Mouse (Mus musculus): ENCODE data around the gene Car2. TPM values are rescaled to one million over a fixed set of nuclear protein-coding genes. Genes with fewer than 3 reads are reported as not detected.

The Car2 gene
- polyA plus RNA-seq, 1 experiment from 2014 or later = 102 TPM

DNA sequence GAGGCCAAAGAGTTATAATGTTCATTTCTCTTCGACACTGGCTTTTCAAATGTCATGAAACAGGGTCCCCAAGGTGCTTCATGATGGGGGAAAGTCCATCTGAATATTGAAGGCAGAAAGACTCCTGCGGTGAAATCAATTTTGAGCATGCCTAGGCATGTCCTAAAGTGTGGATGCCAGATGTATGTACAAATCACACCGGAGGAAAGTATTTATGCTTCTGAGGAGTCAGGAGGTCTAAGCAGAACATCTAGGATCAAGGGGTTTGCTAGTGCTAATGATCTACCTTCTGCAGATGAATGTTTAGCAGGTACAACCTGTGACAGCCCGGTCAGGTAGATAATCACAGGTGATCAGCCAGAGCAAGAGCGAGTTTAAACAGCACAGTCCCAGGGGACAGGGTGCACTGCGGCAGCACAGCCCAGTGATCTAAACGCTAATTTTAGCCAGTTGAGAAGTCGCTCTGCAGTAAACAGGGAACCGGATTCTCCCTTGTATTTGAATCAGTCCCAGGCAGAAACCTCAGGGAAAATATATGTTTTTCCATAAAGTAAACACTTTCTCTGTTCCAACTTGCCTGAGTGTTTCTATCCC is 9.7 kb upstream of the Car2 start:
- H3K27ac ChIP-seq (ENCODE audit: low read length) = no peak overlapping the region

GRCm38 (mm10) chr3:14877251-14877909 is 8.7 kb upstream of the Car2 start:
- no peaks in the 10 kb centered on the region for H3K9me3 ChIP-seq (ENCODE audit: low read length)
- H3K27me3 ChIP-seq (ENCODE audit: insufficient read depth, low read length) = no peaks in the 10 kb centered on the region
- H3K36me3 ChIP-seq (ENCODE audit: insufficient read depth, low read length) = no peaks in the 10 kb centered on the region
- no peak overlapping the region for H3K27ac ChIP-seq (ENCODE audit: low read length)
- no peak overlapping the region for H3K4me2 ChIP-seq (replicated peaks; ENCODE audit: low read depth, low read length)
- no peak overlapping the region for H3K9ac ChIP-seq (replicated peaks; ENCODE audit: low read length)
- no peaks in the 10 kb centered on the region for H3K4me1 ChIP-seq (ENCODE audit: insufficient read depth, low read length)
- ATAC-seq (ENCODE audit: low FRiP score, low TSS enrichment) = no peak
- H3K4me3 ChIP-seq (ENCODE audit: low read length) = no peak overlapping the region
- 87% methylated on average over 7 of the region's 7 CpGs for WGBS

More for the DNA sequence above, 9.7 kb upstream of the Car2 start:
- Histone ChIP-seq H3K4me2 (replicated peaks; ENCODE audit: low read depth, low read length) (no peak overlapping the region), H3K9me3 (ENCODE audit: low read length) (no peaks in the 10 kb centered on the region), H3K27me3 (ENCODE audit: insufficient read depth, low read length) (no peaks in the 10 kb centered on the region), H3K9ac (replicated peaks; ENCODE audit: low read length) (no peak overlapping the region), H3K4me1 (ENCODE audit: insufficient read depth, low read length) (no peaks in the 10 kb centered on the region), H3K4me3 (ENCODE audit: low read length) (no peak overlapping the region), H3K36me3 (ENCODE audit: insufficient read depth, low read length) (no peaks in the 10 kb centered on the region)
- no peak for ATAC-seq (ENCODE audit: low FRiP score, low TSS enrichment)
- 65% methylated on average over 9 of the region's 9 CpGs for WGBS

- Histone ChIP-seq H3K4me3 (ENCODE audit: low read length) (no peak overlapping the region), H3K27ac (ENCODE audit: low read length) (no peak overlapping the region), H3K4me2 (replicated peaks; ENCODE audit: low read depth, low read length) (no peak overlapping the region), H3K9ac (replicated peaks; ENCODE audit: low read length) (no peak overlapping the region), H3K27me3 (ENCODE audit: insufficient read depth, low read length) (no peaks in the 10 kb centered on the region), H3K36me3 (ENCODE audit: insufficient read depth, low read length) (no peaks in the 10 kb centered on the region), H3K9me3 (ENCODE audit: low read length) (no peaks in the 10 kb centered on the region), H3K4me1 (ENCODE audit: insufficient read depth, low read length) (no peaks in the 10 kb centered on the region)
- WGBS = 82% methylated on average over 6 of the region's 6 CpGs
- ATAC-seq (ENCODE audit: low FRiP score, low TSS enrichment) = no peak
Measured at GRCm38 (mm10) chr3:14878749-14879223, 7.3 kb upstream of the Car2 start.

DNA sequence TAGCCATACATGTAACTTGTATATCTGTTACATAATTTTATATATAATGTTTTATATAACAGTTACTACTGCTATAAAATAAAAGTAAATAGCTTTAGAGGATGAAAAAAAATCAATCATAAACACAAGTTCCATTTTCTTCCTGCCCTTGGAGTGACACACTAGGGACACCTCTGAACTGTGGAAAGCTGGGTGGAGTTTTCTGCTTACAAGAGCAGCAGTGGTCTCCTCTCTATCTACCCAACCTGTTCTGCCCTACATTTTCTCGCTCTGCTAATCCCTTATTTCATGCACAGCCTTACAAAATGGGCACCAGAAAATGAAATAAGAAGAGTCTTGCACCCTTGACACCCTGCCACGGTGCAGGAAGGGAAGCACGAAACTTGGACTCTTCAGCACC is 6.8 kb upstream of the Car2 start:
- H3K4me1 ChIP-seq (ENCODE audit: insufficient read depth, low read length) = no peaks in the 10 kb centered on the region
- no peaks in the 10 kb centered on the region for H3K36me3 ChIP-seq (ENCODE audit: insufficient read depth, low read length)
- H3K9ac ChIP-seq (replicated peaks; ENCODE audit: low read length) = no peak overlapping the region
- H3K4me2 ChIP-seq (replicated peaks; ENCODE audit: low read depth, low read length) = no peak overlapping the region
- no peak for ATAC-seq (ENCODE audit: low FRiP score, low TSS enrichment)
- H3K27me3 ChIP-seq (ENCODE audit: insufficient read depth, low read length) = no peaks in the 10 kb centered on the region
- H3K9me3 ChIP-seq (ENCODE audit: low read length) = no peaks in the 10 kb centered on the region
- no peak overlapping the region for H3K4me3 ChIP-seq (ENCODE audit: low read length)
- WGBS = 83% methylated on average over 3 of the region's 3 CpGs
- H3K27ac ChIP-seq (ENCODE audit: low read length) = no peak overlapping the region

- Histone ChIP-seq H3K4me3 (ENCODE audit: low read length) (no peak overlapping the region), H3K27me3 (ENCODE audit: insufficient read depth, low read length) (no peaks in the 10 kb centered on the region), H3K9ac (replicated peaks; ENCODE audit: low read length) (no peak overlapping the region), H3K27ac (ENCODE audit: low read length) (no peak overlapping the region), H3K9me3 (ENCODE audit: low read length) (no peaks in the 10 kb centered on the region), H3K36me3 (ENCODE audit: insufficient read depth, low read length) (no peaks in the 10 kb centered on the region), H3K4me2 (replicated peaks; ENCODE audit: low read depth, low read length) (no peak overlapping the region), H3K4me1 (ENCODE audit: insufficient read depth, low read length) (no peaks in the 10 kb centered on the region)
- no peak for ATAC-seq (ENCODE audit: low FRiP score, low TSS enrichment)
- 54% methylated on average over 2 of the region's 2 CpGs for WGBS
Measured at GRCm38 (mm10) chr3:14880277-14880676, 5.8 kb upstream of the Car2 start.

DNA sequence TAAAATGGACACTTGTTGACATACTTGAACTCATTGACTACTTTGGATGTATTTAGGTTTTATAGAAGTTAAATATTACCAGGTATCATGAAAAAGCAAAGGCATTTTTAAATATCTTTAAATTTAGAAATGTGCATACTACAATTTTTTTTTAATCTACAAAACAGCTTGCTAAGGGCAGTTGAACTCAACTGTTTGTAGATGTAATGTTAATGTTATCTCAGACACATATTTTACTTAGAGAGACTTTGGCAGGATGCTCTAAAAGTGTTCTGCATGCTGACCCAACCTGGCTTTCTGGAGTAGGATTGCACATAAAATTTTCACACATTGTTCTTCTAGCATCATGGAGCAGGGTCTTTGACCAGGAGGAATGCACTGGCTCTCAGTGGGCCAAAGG is 4.1 kb upstream of the Car2 start:
- Histone ChIP-seq H3K4me2 (replicated peaks; ENCODE audit: low read depth, low read length) (no peak overlapping the region), H3K4me1 (ENCODE audit: insufficient read depth, low read length) (no peaks in the 10 kb centered on the region)
- no peak for ATAC-seq (ENCODE audit: low FRiP score, low TSS enrichment)

DNA sequence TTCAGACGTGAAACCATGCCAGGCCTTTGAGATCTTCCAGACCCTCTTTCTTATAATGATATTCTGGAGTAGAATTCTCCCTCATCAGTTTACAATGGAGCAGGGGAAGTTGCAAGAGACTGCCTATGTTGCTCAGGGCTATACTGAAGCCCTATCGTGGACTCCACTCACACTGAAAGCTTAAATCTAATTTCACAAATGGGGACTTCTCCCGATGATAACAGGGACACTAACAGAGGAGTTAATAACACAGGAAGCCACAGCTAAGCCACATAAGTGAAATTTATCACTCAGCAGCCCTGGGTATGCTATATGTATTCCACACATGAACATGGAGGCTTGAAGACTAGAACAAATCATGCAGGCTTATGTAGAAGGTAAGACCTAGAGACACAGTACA is 3.3 kb upstream of the Car2 start:
- Histone ChIP-seq H3K4me2 (replicated peaks; ENCODE audit: low read depth, low read length) (no peak overlapping the region), H3K9me3 (ENCODE audit: low read length) (no peaks in the 10 kb centered on the region), H3K9ac (replicated peaks; ENCODE audit: low read length) (no peak overlapping the region), H3K4me3 (ENCODE audit: low read length) (no peak overlapping the region), H3K36me3 (ENCODE audit: insufficient read depth, low read length) (no peaks in the 10 kb centered on the region), H3K4me1 (ENCODE audit: insufficient read depth, low read length) (no peaks in the 10 kb centered on the region), H3K27ac (ENCODE audit: low read length) (no peak overlapping the region), H3K27me3 (ENCODE audit: insufficient read depth, low read length) (no peaks in the 10 kb centered on the region; the same call in 1 of the 2 replicates)
- WGBS = 78% methylated on average over 3 of the region's 3 CpGs
- ATAC-seq (ENCODE audit: low FRiP score, low TSS enrichment) = no peak

More for the DNA sequence above, 4.1 kb upstream of the Car2 start:
- H3K27me3 ChIP-seq (ENCODE audit: insufficient read depth, low read length) = no peaks in the 10 kb centered on the region
- H3K27ac ChIP-seq (ENCODE audit: low read length) = no peak overlapping the region
- H3K4me3 ChIP-seq (ENCODE audit: low read length) = no peak overlapping the region
- no peaks in the 10 kb centered on the region for H3K36me3 ChIP-seq (ENCODE audit: insufficient read depth, low read length)
- no peak overlapping the region for H3K9ac ChIP-seq (replicated peaks; ENCODE audit: low read length)
- no peaks in the 10 kb centered on the region for H3K9me3 ChIP-seq (ENCODE audit: low read length)

GRCm38 (mm10) chr3:14884826-14885225 is 1.2 kb upstream of the Car2 start:
- Histone ChIP-seq H3K9me3 (ENCODE audit: low read length) (no peaks in the 10 kb centered on the region), H3K4me1 (ENCODE audit: insufficient read depth, low read length) (peaks cover 11% of the 10 kb centered on the region)
- no peak for ATAC-seq (ENCODE audit: low FRiP score, low TSS enrichment)

DNA sequence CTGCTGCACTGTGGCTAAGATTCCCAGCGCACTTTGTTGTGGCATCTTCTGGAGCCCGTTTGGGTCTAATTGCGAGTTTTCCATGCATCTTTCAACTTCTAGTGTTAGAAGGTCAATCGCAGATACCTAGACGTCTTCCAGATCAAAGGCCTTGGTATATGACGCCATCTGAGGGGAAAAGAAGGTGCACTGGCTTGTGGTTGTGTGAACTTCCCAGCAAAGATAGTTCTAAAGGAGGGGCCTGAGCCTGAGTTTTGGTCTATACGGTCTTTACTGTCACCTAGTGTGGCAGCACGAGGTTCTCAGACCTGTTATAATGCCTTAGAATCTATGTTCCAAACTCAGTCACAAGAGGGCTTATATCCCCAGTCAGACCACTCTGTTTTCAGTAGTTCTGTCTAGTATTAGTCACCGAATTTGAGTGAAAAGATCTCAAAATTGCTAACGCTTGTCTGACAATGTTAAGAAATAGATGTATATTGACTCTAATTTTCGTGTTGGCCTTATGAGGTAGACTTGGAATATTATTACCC is 1.1 kb downstream of the Car2 start:
- WGBS = 39% methylated on average over 11 of the region's 11 CpGs
- no peaks in the 10 kb centered on the region for H3K36me3 ChIP-seq (ENCODE audit: insufficient read depth, low read length)
- H3K4me2 ChIP-seq (replicated peaks; ENCODE audit: low read depth, low read length) = peak overlapping the region; percentile 87
- no peak overlapping the region for H3K27ac ChIP-seq (ENCODE audit: low read length)
- no peak for ATAC-seq (ENCODE audit: low FRiP score, low TSS enrichment)
- peak overlapping the region; percentile 85 for H3K9ac ChIP-seq (replicated peaks; ENCODE audit: low read length)
- peaks cover 14% of the 10 kb centered on the region for H3K4me1 ChIP-seq (ENCODE audit: insufficient read depth, low read length)
- H3K9me3 ChIP-seq (ENCODE audit: low read length) = no peaks in the 10 kb centered on the region
- H3K4me3 ChIP-seq (ENCODE audit: low read length) = peak overlapping the region; percentile 82
- no peaks in the 10 kb centered on the region; the same call in 1 of the 2 replicates for H3K27me3 ChIP-seq (ENCODE audit: insufficient read depth, low read length)

More at GRCm38 (mm10) chr3:14884826-14885225, 1.2 kb upstream of the Car2 start:
- Histone ChIP-seq H3K4me2 (replicated peaks; ENCODE audit: low read depth, low read length) (no peak overlapping the region), H3K27me3 (ENCODE audit: insufficient read depth, low read length) (no peaks in the 10 kb centered on the region; the same call in 1 of the 2 replicates), H3K36me3 (ENCODE audit: insufficient read depth, low read length) (no peaks in the 10 kb centered on the region), H3K4me3 (ENCODE audit: low read length) (no peak overlapping the region), H3K9ac (replicated peaks; ENCODE audit: low read length) (no peak overlapping the region), H3K27ac (ENCODE audit: low read length) (no peak overlapping the region)

GRCm38 (mm10) chr3:14887686-14888295 is 1.7 kb downstream of the Car2 start:
- Histone ChIP-seq H3K4me3 (ENCODE audit: low read length) (peak overlapping the region; percentile 82), H3K9ac (replicated peaks; ENCODE audit: low read length) (no peak overlapping the region)

More at GRCm38 (mm10) chr3:14887686-14888295, 1.7 kb downstream of the Car2 start:
- Histone ChIP-seq H3K4me1 (ENCODE audit: insufficient read depth, low read length) (peaks cover 14% of the 10 kb centered on the region), H3K27me3 (ENCODE audit: insufficient read depth, low read length) (no peaks in the 10 kb centered on the region; the same call in 1 of the 2 replicates), H3K36me3 (ENCODE audit: insufficient read depth, low read length) (no peaks in the 10 kb centered on the region), H3K9me3 (ENCODE audit: low read length) (no peaks in the 10 kb centered on the region), H3K4me2 (replicated peaks; ENCODE audit: low read depth, low read length) (peak overlapping the region; percentile 18; the same call in 1 of the 2 replicates), H3K27ac (ENCODE audit: low read length) (no peak overlapping the region)
- 80% methylated on average over 10 of the region's 10 CpGs for whole genome bisulfite sequencing
- no peak for ATAC-seq (ENCODE audit: low FRiP score, low TSS enrichment)
